Mouse (Mus musculus): ENCODE data around the gene Tamm41. TPM values are rescaled to one million over a fixed set of nuclear protein-coding genes. Genes with fewer than 3 reads are reported as not detected.

Tamm41 gene
- polyA plus RNA-seq, 1 experiment, result not detected

GRCm38 (mm10) chr6:115056699-115057098 lies 19.0 kb upstream of the Tamm41 start:
- Histone ChIP-seq H3K4me1 (ENCODE audit: control insufficient read depth, insufficient read depth, low read length) (peaks cover 17% of the 10 kb centered on the region), H3K4me3 (ENCODE audit: insufficient read depth, low read depth, low read length) (no peak overlapping the region), H3K27ac (ENCODE audit: insufficient read depth, low read depth, low read length) (no peak overlapping the region)
- WGBS, result 35% methylated on average over 2 of the region's 2 CpGs
- TF ChIP-seq CTCF (IDR thresholded peaks at IDR 0.05; ENCODE audit: insufficient read depth, low read depth, low read length), result no peak
- no peak for TF ChIP-seq POLR2A (IDR thresholded peaks at IDR 0.05; ENCODE audit: insufficient read depth, low read depth, low read length)

- TF ChIP-seq POLR2A (IDR thresholded peaks at IDR 0.05; ENCODE audit: insufficient read depth, low read depth, low read length) (no peak), CTCF (IDR thresholded peaks at IDR 0.05; ENCODE audit: insufficient read depth, low read depth, low read length) (no peak)
- 79% methylated on average over 4 of the region's 4 CpGs for WGBS
- H3K27ac ChIP-seq (ENCODE audit: insufficient read depth, low read depth, low read length), result no peak overlapping the region
Measured at GRCm38 (mm10) chr6:115055440-115055839, 17.8 kb upstream of the Tamm41 start.

GRCm38 (mm10) chr6:115051586-115052197 lies 14.0 kb upstream of the Tamm41 start:
- Histone ChIP-seq H3K4me1 (ENCODE audit: control insufficient read depth, insufficient read depth, low read length) (peaks cover 5% of the 10 kb centered on the region; the same call in 1 of the 2 replicates), H3K4me3 (ENCODE audit: insufficient read depth, low read depth, low read length) (no peak overlapping the region), H3K27ac (ENCODE audit: insufficient read depth, low read depth, low read length) (no peak overlapping the region)
- 39% methylated on average over 6 of the region's 6 CpGs for WGBS
- no peak for TF ChIP-seq POLR2A (IDR thresholded peaks at IDR 0.05; ENCODE audit: insufficient read depth, low read depth, low read length)
- no peak for TF ChIP-seq CTCF (IDR thresholded peaks at IDR 0.05; ENCODE audit: insufficient read depth, low read depth, low read length)

More at GRCm38 (mm10) chr6:115055440-115055839, 17.8 kb upstream of the Tamm41 start:
- Histone ChIP-seq H3K4me1 (ENCODE audit: control insufficient read depth, insufficient read depth, low read length) (peaks cover 18% of the 10 kb centered on the region), H3K4me3 (ENCODE audit: insufficient read depth, low read depth, low read length) (no peak overlapping the region)

- TF ChIP-seq CTCF (IDR thresholded peaks at IDR 0.05; ENCODE audit: insufficient read depth, low read depth, low read length) (peak; percentile 68), POLR2A (IDR thresholded peaks at IDR 0.05; ENCODE audit: insufficient read depth, low read depth, low read length) (no peak)
- Histone ChIP-seq H3K4me1 (ENCODE audit: control insufficient read depth, insufficient read depth, low read length) (peaks cover 2% of the 10 kb centered on the region; the same call in 1 of the 2 replicates), H3K27ac (ENCODE audit: insufficient read depth, low read depth, low read length) (no peak overlapping the region), H3K4me3 (ENCODE audit: insufficient read depth, low read depth, low read length) (no peak overlapping the region)
- 23% methylated on average over 4 of the region's 4 CpGs for WGBS
Measured at GRCm38 (mm10) chr6:115049015-115049414, 11.3 kb upstream of the Tamm41 start.

GRCm38 (mm10) chr6:115047816-115048215 lies 10.1 kb upstream of the Tamm41 start:
- WGBS, result 69% methylated on average over 2 of the region's 2 CpGs
- Histone ChIP-seq H3K4me1 (ENCODE audit: control insufficient read depth, insufficient read depth, low read length) (peaks cover 7% of the 10 kb centered on the region), H3K27ac (ENCODE audit: insufficient read depth, low read depth, low read length) (no peak overlapping the region), H3K4me3 (ENCODE audit: insufficient read depth, low read depth, low read length) (no peak overlapping the region)
- TF ChIP-seq POLR2A (IDR thresholded peaks at IDR 0.05; ENCODE audit: insufficient read depth, low read depth, low read length) (no peak), CTCF (IDR thresholded peaks at IDR 0.05; ENCODE audit: insufficient read depth, low read depth, low read length) (no peak)

- H3K4me3 ChIP-seq (ENCODE audit: insufficient read depth, low read depth, low read length), result no peak overlapping the region
- H3K4me1 ChIP-seq (ENCODE audit: control insufficient read depth, insufficient read depth, low read length), result peaks cover 12% of the 10 kb centered on the region
- WGBS, result 89% methylated on average over 1 of the region's 1 CpGs
- TF ChIP-seq POLR2A (IDR thresholded peaks at IDR 0.05; ENCODE audit: insufficient read depth, low read depth, low read length) (no peak), CTCF (IDR thresholded peaks at IDR 0.05; ENCODE audit: insufficient read depth, low read depth, low read length) (no peak)
- no peak overlapping the region for H3K27ac ChIP-seq (ENCODE audit: insufficient read depth, low read depth, low read length)
Measured at GRCm38 (mm10) chr6:115046064-115046463, 8.4 kb upstream of the Tamm41 start.

- Histone ChIP-seq H3K27ac (ENCODE audit: insufficient read depth, low read depth, low read length) (peak overlapping the region; percentile 29; the same call in 1 of the 2 replicates), H3K4me1 (ENCODE audit: control insufficient read depth, insufficient read depth, low read length) (peaks cover 12% of the 10 kb centered on the region), H3K4me3 (ENCODE audit: insufficient read depth, low read depth, low read length) (no peak overlapping the region)
- 70% methylated on average over 1 of the region's 1 CpGs for WGBS
- no peak for TF ChIP-seq CTCF (IDR thresholded peaks at IDR 0.05; ENCODE audit: insufficient read depth, low read depth, low read length)
- no peak for TF ChIP-seq POLR2A (IDR thresholded peaks at IDR 0.05; ENCODE audit: insufficient read depth, low read depth, low read length)
Measured at GRCm38 (mm10) chr6:115044709-115045108, 7.0 kb upstream of the Tamm41 start.

GRCm38 (mm10) chr6:115043657-115044500 lies 6.2 kb upstream of the Tamm41 start:
- WGBS, result 22% methylated on average over 14 of the region's 14 CpGs
- TF ChIP-seq POLR2A (IDR thresholded peaks at IDR 0.05; ENCODE audit: insufficient read depth, low read depth, low read length) (no peak), CTCF (IDR thresholded peaks at IDR 0.05; ENCODE audit: insufficient read depth, low read depth, low read length) (no peak)
- Histone ChIP-seq H3K4me3 (ENCODE audit: insufficient read depth, low read depth, low read length) (no peak overlapping the region), H3K27ac (ENCODE audit: insufficient read depth, low read depth, low read length) (peak overlapping the region; percentile 80), H3K4me1 (ENCODE audit: control insufficient read depth, insufficient read depth, low read length) (peaks cover 12% of the 10 kb centered on the region)

GRCm38 (mm10) chr6:115042609-115043008 lies 4.9 kb upstream of the Tamm41 start:
- Histone ChIP-seq H3K4me3 (ENCODE audit: insufficient read depth, low read depth, low read length) (no peak overlapping the region), H3K4me1 (ENCODE audit: control insufficient read depth, insufficient read depth, low read length) (peaks cover 12% of the 10 kb centered on the region), H3K27ac (ENCODE audit: insufficient read depth, low read depth, low read length) (no peak overlapping the region)
- WGBS, result 50% methylated on average over 10 of the region's 10 CpGs
- TF ChIP-seq POLR2A (IDR thresholded peaks at IDR 0.05; ENCODE audit: insufficient read depth, low read depth, low read length) (no peak), CTCF (IDR thresholded peaks at IDR 0.05; ENCODE audit: insufficient read depth, low read depth, low read length) (no peak)
